Mouse (Mus musculus): ENCODE data around the gene Slc25a41.

- no peak for TF ChIP-seq CTCF (IDR thresholded peaks at IDR 0.05; ENCODE audit: borderline replicate concordance, control insufficient read depth, extremely low read depth, insufficient read depth, low read length, poor library complexity)
- TF ChIP-seq POLR2A (IDR thresholded peaks at IDR 0.05; ENCODE audit: control insufficient read depth, extremely low read depth, insufficient read depth, low read length, poor library complexity): no peak
Measured at GRCm38 (mm10) chr17:57082481-57082880, 41.0 kb upstream of the Slc25a41 start.

Measured in thymus, adult 2 months (tissue).